Mouse (Mus musculus): ENCODE measurements around the gene Drd1.

The Drd1 gene

DNA sequence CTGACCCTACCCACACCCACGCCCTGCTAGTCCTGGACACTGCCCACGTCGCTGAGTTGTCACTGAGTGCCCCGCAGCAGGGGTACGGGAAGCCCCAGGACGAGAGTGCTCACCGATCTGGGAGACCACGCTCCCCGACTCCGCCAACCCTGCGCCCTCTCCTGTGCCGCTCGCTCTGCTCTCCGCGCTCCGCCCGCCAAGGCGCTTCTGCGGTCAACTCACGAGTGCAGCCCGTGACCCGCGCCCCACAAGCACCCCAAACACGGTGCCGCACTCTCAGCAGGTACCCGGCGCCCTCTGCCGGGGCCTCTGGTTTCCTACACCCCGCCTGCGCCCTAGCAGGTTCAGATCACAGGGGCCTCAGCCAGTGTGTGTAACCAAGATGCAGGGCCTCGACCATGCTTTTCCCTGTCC lies at the start of gene Drd1:
Drd1 (minus strand) TSS at position 258 of the 414 bp plus-strand sequence.
- peak; percentile 77 for DNase-seq (ENCODE audit: low read depth, low spot score)

GRCm38 (mm10) chr13:54103866-54104265 lies 48.4 kb upstream of the Drd1 start:
- DNase-seq (ENCODE audit: low read depth, low spot score), result no peak

DNA sequence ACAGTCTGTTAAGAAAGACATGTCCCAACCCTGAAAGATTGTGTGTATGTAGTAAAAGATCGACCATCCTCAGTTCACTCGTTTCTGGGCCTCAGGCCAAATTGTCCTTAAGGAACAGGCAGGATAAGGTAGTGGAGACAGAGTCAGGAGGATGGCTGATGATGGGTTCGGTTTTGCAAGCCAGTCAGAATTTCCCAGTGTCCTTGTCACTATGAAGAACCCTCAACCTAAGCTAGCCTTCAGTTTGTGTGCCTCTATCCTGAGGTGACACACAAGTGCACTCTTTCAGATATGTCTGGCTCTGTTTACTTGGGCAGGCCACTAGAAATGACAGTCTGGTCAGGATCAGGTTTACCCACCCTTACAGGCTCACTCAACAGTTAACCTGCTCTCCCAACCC lies 47.8 kb upstream of the Drd1 start:
- DNase-seq (ENCODE audit: low read depth, low spot score), result no peak

DNA sequence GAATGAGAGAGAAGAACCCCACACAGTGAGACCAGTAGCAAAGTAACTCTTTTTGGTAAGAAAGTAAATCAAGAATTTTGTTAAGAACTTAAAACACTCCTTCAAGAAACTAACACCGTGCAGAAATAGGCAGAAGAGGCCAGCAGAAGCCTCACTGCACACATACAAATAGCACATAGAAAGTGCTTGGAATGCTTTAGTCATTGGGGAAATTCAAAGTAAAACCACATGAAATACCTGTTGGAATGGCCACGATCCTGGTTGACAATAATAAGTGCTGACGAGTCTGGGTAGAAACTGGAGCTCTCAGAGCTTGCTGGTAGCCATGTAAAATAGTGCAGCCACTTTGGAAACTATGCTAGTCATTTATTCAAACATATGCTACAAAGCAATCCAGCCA lies 46.6 kb upstream of the Drd1 start:
- DNase-seq (ENCODE audit: low read depth, low spot score), result no peak

DNA sequence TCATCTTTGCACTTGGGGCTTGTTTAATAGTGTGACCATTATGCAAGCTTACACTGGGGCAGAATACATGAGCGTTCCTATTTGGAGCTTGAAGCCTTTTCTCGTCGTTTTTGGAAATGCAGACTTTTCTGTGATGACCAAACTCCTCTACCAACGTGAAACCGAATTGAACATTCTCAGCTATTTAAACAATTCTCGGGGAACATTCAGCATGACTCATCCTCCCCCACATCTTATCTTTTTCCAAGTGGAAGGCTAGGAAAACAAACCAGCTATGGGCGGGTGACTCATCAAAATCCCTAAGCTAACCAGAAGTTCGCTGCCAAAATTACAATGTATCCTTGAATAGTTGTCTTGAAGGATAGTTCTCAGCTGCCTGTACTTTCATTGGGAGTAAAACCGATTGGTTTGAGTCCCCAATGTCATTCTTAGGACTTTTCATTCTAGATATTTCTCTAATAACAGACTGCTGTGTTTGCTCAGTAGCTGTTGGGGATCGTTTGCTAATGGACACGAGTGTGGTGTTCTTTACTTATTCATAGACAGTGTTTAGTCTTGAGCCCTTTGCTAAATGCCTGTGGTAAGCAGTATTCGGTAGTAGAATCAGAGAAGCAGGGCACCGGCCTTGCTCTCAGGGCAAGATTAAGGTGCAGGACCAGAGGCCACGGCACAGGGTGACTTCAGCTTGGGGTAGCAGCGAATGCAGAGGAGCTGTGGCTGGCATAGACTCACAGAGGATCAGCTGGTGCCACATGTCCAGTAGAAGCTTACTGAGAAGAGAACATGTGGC lies 45.7 kb upstream of the Drd1 start:
- DNase-seq (ENCODE audit: low read depth, low spot score), result no peak

DNA sequence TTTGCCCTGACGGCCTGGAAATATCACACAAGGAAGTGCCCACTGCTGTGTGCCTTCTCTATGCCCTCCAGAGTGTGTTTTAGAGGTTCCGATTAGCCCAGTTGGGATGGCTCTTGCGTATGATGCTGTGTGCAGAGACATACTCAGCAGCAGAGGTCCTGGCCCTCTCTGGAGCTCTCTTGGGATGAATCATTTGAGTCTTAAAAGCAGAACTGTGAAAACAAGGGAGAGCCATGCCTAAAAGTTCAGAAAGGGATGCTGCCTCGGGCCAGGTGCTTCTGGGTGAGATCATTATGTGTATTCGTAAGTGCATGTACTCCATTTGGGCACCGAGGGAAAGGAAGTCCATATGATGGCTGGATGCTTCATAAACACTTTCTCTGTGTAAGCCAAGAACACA lies 42.3 kb upstream of the Drd1 start:
- no peak for DNase-seq (ENCODE audit: low read depth, low spot score)

- no peak for DNase-seq (ENCODE audit: low read depth, low spot score)
Measured at GRCm38 (mm10) chr13:54097227-54097626, 41.7 kb upstream of the Drd1 start.

DNA sequence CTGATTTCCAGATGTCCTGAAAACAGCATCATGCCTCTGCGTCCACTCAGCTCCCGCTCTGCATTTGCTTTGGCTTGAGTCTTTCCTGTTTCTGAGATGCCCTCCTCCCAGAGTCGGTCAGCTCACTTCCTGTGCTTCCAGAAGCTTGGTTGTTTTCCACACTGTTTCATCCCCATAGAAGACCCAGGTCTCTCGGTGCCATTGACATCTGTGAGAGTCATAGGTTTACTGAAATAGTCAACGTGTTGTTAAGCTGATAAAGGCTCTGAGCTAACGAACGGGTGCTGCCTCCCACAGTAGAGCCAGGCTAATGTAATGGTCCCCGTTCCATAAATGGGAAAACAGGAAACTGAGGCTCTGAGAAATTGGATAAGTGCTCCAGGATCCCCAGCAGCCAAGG lies 40.2 kb upstream of the Drd1 start:
- DNase-seq (ENCODE audit: low read depth, low spot score), result no peak

DNA sequence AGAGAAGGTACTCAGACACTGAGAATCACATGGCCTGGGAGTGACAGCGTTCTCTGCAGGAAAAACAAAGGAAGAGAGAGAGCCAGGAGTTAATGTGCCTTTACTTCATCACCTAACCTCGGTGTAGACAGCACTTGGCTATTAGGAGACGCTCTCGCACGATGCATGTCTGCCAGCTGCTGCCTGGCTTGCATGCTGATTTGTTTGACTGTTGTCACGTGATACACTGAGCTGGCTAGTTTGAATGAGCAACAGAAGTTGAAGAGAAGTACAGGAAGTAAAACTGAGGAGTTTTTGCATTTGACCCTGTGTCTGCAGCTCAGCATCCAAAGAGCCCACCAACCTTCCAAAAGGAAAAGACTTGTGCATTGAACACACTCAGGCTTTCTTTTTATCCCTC lies 39.5 kb upstream of the Drd1 start:
- no peak for DNase-seq (ENCODE audit: low read depth, low spot score)

- DNase-seq (ENCODE audit: low read depth, low spot score), result no peak
Measured at GRCm38 (mm10) chr13:54094349-54094748, 38.8 kb upstream of the Drd1 start.

- no peak for DNase-seq (ENCODE audit: low read depth, low spot score)
Measured at GRCm38 (mm10) chr13:54091719-54092118, 36.2 kb upstream of the Drd1 start.

- no peak for DNase-seq (ENCODE audit: low read depth, low spot score)
Measured at GRCm38 (mm10) chr13:54085266-54085665, 29.8 kb upstream of the Drd1 start.

DNA sequence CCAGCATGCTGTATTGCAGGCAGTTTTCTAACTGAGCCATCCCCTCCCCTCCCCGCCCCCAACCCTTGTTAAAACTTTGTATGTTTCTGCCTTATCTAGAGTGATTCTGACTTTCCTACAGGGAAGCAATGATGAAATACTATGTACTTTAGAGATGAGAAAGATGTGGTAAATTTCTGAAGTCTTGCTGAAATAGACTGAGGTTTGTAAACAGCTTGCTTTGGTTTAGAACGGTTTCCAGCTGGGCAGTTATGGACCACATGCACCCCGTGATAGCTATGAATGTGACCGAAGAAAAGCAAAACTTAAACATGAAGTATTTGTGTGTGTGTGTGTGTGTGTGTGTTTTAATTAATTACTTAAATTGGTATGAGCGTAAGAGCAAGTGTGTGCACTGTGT lies 29.3 kb upstream of the Drd1 start:
- no peak for DNase-seq (ENCODE audit: low read depth, low spot score)

- no peak for DNase-seq (ENCODE audit: low read depth, low spot score)
Measured at GRCm38 (mm10) chr13:54084178-54084577, 28.7 kb upstream of the Drd1 start.

- DNase-seq (ENCODE audit: low read depth, low spot score), result no peak
Measured at GRCm38 (mm10) chr13:54082946-54083345, 27.4 kb upstream of the Drd1 start.

GRCm38 (mm10) chr13:54080785-54081184 lies 25.3 kb upstream of the Drd1 start:
- no peak for DNase-seq (ENCODE audit: low read depth, low spot score)

DNA sequence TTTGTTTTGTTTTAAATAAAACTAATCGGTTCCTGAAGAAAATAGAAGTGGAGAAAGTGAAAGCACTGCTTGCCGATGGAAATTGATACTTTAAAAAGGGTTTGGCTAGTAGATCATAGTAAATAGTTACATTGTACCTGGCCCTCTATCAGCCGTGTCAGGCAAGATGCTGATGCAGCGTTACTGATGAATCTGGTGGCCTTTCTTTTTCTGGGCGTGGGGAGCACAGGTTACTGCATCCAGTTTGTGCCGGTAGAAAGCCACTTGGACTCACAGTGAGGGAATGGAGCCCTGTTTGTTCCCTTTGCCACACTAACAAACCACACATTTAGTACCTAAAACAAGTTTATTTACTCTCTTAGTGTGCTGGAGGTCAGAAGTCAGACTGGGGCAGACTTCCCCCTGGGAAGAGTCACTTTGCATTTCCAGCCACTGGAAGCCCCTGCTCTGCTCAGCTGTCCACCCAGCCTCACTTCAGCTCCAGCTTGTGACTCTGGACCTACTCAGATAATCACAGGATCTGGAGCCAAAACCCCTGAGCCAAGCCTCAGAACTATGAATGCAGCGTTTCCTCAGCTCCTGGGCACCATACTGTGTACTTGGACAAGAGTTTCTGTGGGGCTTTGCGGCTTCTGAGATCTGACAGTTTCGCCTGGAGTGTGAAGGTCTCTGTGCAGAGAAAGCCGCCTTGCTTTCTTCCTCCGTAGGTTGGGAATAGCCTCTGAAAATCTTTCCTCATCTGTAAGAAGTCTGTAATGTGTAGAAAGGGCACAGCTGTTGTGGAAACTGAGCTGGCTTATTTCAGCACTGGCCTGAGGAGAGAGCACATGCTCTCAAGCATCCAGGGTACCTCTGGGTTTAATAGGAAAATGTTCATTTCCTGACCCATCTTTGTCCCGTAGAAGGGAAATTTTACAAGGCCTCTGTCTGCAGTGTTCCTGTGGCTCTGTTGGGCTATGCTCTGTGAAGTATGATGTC lies 24.6 kb upstream of the Drd1 start:
- DNase-seq (ENCODE audit: low read depth, low spot score), result peak; percentile 27

- peak; percentile 47 for DNase-seq (ENCODE audit: low read depth, low spot score)
Measured at GRCm38 (mm10) chr13:54077470-54078174, 22.1 kb upstream of the Drd1 start.

DNA sequence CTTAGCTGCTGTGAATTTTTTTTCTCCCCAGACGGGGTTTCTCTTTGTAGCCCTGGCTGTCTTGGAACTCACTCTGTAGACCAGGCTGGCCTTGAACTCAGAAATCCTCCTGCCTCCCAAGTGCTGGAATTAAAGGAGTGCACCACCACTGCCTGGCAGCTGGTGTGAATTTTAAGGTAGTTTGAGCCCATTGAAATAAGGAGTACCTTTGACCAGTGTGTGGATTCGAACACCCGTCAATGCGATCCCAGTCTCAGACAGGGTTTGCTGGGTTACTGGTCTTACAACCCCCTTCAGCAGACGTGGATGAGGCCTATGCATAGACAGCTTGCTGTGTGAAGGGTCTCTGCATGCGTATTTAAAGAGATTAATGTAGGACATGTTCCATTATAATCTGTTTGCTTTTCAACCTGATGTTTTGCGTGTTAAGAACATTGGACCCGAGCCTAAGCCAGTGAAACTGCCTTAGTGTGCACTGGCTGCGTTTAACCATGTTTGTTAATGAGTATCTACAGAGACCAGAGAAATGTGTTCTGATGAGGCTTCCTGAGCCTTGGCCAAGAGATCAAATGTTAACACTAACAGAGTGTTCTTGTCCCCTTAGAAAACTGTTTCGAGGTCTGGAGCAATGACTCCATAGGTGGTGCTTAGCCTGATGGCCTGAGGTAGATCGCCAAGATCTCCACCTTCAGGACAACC lies 21.4 kb upstream of the Drd1 start:
- DNase-seq (ENCODE audit: low read depth, low spot score), result no peak

- no peak for DNase-seq (ENCODE audit: low read depth, low spot score)
Measured at GRCm38 (mm10) chr13:54076051-54076450, 20.5 kb upstream of the Drd1 start.

DNA sequence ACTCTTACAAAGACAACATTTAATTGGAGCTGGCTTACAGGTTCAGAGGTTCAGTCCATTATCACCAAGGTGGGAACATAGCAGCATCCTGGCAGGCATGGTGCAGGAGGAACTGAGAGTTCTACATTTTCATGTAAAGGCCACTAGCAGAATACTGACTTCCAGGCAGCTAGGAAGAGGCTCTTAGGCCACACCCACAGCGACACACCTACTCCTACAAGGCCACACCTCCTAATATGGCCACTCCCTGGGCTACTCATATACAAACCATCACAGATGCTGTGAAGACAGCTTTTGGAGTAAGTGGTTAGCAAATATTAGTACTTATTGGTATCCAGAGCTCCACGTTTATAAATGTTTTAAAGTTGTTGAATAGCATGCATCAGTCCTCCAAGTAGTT lies 19.9 kb upstream of the Drd1 start:
- peak; percentile 60 for DNase-seq (ENCODE audit: low read depth, low spot score)
